Mouse (Mus musculus): ENCODE data around the gene Gm4305.
"Not testable (repeated sequence)": the region's sequence is repeated elsewhere in the genome, so short reads cannot be mapped to it uniquely, and the experiment has no call there.

The Gm4305 gene

GRCm38 (mm10) chr10:100350793-100351192 lies at the start of gene Gm4305:
Gm4305 (plus strand) TSS chr10:100351093.
- not testable (repeated sequence) for DNase-seq

- not testable (repeated sequence) for DNase-seq
Observed at GRCm38 (mm10) chr10:100335376-100335775, 15.5 kb upstream of the Gm4305 start, which contains the start of gene Gm4301. Gm4301 (plus strand) TSS chr10:100335676.

GRCm38 (mm10) chr10:100340536-100340935 lies 10.4 kb upstream of the Gm4305 start, which contains the start of gene Gm4302:
Gm4302 (plus strand) TSS chr10:100340836.
- DNase-seq: not testable (repeated sequence)

GRCm38 (mm10) chr10:100345672-100346071 lies 5.2 kb upstream of the Gm4305 start, which contains the start of gene Gm4303:
Gm4303 (plus strand) TSS chr10:100345972.
- not testable (repeated sequence) for DNase-seq

- DNase-seq: peak in 1 of 2 experiments; percentile 1
Observed at GRCm38 (mm10) chr10:100356841-100357240, 5.9 kb downstream of the Gm4305 start.

- not testable (repeated sequence) for DNase-seq
Observed at GRCm38 (mm10) chr10:100361038-100361437, 10.1 kb downstream of the Gm4305 start, which contains the start of gene Gm4307. Gm4307 (plus strand) TSS chr10:100361338.

- DNase-seq: not testable (repeated sequence)
Observed at GRCm38 (mm10) chr10:100382460-100382859, 31.6 kb downstream of the Gm4305 start, which contains the start of gene Gm4312. Gm4312 (minus strand) TSS chr10:100382560.
